Mouse (Mus musculus) megakaryocyte, embryonic 14.5 days (primary cell): ENCODE measurements around the gene Pcsk6.

Experiments
- FLI1 ChIP-seq: IDR thresholded peaks from 2 replicates; pipeline ENCODE4 v1.6.1; 2012; ENCODE audit warnings: low read length, inconsistent platforms, mixed read lengths
- GATA1 ChIP-seq: IDR thresholded peaks from 3 replicates; pipeline ENCODE4 v1.6.1; 2012; ENCODE audit warnings: mixed read lengths, low read length, inconsistent platforms, borderline replicate concordance

DNA sequence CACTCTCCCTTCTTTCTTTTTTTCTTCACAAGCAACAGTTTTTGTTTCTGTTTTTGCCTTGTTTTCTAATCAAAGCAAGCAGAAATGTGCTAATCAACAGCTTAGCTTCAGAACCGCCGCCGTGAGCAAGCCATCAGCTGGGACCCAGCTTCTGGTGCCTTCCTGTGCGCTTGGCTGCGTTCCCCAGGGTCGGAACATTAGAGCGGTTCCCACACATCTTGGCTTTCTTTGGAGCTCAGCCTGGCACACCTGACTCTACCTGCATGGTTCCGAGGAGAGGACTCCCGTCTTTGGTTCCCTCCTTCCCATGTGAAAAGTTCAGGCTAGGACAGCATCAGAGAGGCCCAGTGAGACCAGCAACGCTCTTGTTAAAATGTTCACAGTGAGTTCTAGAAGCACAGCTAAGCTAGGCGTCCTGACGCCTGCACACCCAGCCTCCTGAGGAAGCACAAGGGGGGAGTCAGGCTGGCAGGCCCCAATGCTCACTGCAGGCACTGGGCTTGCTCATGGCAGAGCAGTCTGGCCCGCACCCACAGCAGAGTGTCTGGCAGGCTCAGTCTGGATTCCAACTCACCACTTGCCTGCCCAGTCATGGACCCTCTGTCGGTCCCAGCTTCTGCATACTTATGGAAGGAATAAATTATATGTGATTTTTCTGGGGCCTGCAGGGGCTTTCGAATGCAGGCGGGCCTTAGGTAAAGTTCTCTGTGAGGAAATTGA, 139.7 kb downstream of the Pcsk6 start:
- TF ChIP-seq GATA1 (no peak), FLI1 (no peak)
